Mouse (Mus musculus): ENCODE results near the gene Nsf. TPM values are rescaled to one million over a fixed set of nuclear protein-coding genes. Genes with fewer than 3 reads are reported as not detected.

Nsf gene
- total RNA-seq (2021) (10 to 100 TPM; 26.9 to 28.7 TPM), polyA plus RNA-seq (2012; rRNA removed) (14.0 and 16.5 TPM in 2 replicates)
- long read RNA-seq, transcript Nsf-202 (21 exons, 3,766 nt), result major isoform, 19 of 23 reads
- long read RNA-seq, partial matches to known transcripts, result 3 of 23 reads
- long read RNA-seq, other reads (novel, unspliced or antisense), result 1 of 23 reads

DNA sequence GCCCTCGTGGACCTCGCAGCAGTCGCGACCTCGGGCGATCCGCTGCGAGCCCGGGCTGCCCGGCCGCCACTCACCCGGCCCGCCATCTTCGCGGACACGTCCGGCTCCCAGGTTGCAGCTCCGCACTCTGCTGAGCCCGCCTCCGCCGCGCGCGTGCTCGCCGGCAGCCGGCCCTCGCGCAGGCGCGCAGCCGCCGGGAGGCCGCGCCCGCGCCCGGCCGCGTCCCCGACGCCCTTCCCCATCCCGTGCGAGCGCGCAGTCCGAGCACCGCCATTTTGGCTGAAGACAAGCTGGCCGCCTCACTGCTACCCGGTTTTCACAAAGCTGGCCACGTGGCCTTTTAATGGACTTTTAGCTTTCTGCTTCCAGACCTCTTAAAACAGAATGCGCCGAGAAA is at the start of gene Nsf:
Nsf (minus strand) TSS at position 161 of the 397 bp plus-strand sequence.
- no peaks in the 10 kb centered on the region for H3K36me3 ChIP-seq (ENCODE audit: control insufficient read depth, insufficient read depth, low read length)
- peak within 1 kb of the TSS; percentile 99 for H3K4me3 ChIP-seq
- DNase-seq, result peak; percentile 89 to 92
- peak within 1 kb of the TSS; percentile 95 for H3K9ac ChIP-seq (ENCODE audit: low read depth, low read length)
- intact Hi-C loops (cut with DNase I), result loop anchor here (1.0 kb wide), 1 partner anchor 12 kb away; the partner anchor contains the start of gene Arf2
- peak within 1 kb of the TSS; percentile 95 for H3K27ac ChIP-seq
- peaks cover 3% of the 10 kb centered on the region; the same call in 1 of the 2 replicates for H3K79me2 ChIP-seq (replicated peaks; ENCODE audit: control insufficient read depth, insufficient read depth, low read length)
- H3K4me1 ChIP-seq (ENCODE audit: control insufficient read depth, insufficient read depth, low read length), result peaks cover 3% of the 10 kb centered on the region
- TF ChIP-seq POLR2A (IDR thresholded peaks at IDR 0.05; ENCODE audit: insufficient read depth, low read depth, low read length) (peak; percentile 87), EP300 (IDR thresholded peaks at IDR 0.05; ENCODE audit: insufficient read depth, low read depth, low read length) (0 out of 2 replicates have a peak, but pooled peaks have one; percentile 24), CTCF (IDR thresholded peaks at IDR 0.05) (no peak)
- H3K27me3 ChIP-seq (ENCODE audit: control insufficient read depth, insufficient read depth, low read length), result no peaks in the 10 kb centered on the region
- under 1% methylated on average over 53 of the region's 53 CpGs for WGBS

DNA sequence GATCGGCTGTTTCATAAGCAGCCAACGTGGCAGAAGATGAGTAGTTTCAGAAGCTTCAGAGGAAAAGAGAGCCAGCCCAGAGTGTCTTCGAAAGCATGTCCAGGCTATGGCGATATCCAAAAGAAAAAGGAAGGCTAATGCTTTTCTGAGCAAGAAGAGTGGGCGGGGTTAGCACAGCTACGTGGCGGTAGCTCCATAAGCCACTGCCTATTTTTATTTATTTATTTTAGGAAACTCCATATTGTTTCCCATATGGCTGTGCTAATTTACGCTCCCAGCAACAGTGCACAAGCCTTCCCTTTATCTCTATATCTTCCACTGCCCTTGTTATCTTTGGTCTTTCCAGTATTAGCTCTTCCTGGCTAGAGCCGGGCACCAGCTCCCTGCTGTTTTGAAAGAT is 49.5 kb upstream of the Nsf start:
- H3K79me2 ChIP-seq (replicated peaks; ENCODE audit: control insufficient read depth, insufficient read depth, low read length), result no peaks in the 10 kb centered on the region
- H3K4me1 ChIP-seq (ENCODE audit: control insufficient read depth, insufficient read depth, low read length), result no peaks in the 10 kb centered on the region
- H3K36me3 ChIP-seq (ENCODE audit: control insufficient read depth, insufficient read depth, low read length), result no peaks in the 10 kb centered on the region
- no peak for DNase-seq
- no peaks in the 10 kb centered on the region for H3K27me3 ChIP-seq (ENCODE audit: control insufficient read depth, insufficient read depth, low read length)
- intact Hi-C loops (cut with DNase I), result no loop called here
- no peak overlapping the region for H3K4me3 ChIP-seq
- WGBS, result 52% methylated on average over 9 of the region's 9 CpGs
- TF ChIP-seq POLR2A (IDR thresholded peaks at IDR 0.05; ENCODE audit: insufficient read depth, low read depth, low read length) (no peak), EP300 (IDR thresholded peaks at IDR 0.05; ENCODE audit: insufficient read depth, low read depth, low read length) (no peak), CTCF (IDR thresholded peaks at IDR 0.05) (no peak)
- H3K27ac ChIP-seq, result no peak overlapping the region
- H3K9ac ChIP-seq (ENCODE audit: low read depth, low read length), result no peak overlapping the region

DNA sequence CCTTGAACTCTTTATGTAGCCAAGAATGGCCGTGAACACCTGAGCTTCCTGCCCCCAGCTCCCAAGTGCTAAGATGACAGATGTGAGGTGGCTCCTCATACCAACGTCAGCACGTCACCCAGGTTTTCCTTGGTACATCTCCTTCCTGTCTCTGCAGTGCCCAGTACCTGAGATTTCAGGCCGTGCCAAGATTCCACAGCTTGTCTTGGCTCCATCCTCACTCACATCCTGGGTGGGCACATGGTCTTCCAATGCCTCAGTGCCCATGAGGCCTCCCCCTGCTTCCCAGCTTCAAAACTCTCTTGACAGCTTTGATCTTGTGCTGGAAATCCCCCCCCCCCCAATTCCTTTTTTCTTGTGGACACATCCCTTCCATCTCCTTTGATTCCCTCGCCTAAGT is 48.3 kb upstream of the Nsf start:
- no peak overlapping the region for H3K4me3 ChIP-seq
- H3K9ac ChIP-seq (ENCODE audit: low read depth, low read length), result no peak overlapping the region
- WGBS, result 77% methylated on average over 5 of the region's 5 CpGs
- no peak for DNase-seq
- intact Hi-C loops (cut with DNase I), result no loop called here
- H3K27ac ChIP-seq, result no peak overlapping the region
- no peaks in the 10 kb centered on the region for H3K36me3 ChIP-seq (ENCODE audit: control insufficient read depth, insufficient read depth, low read length)
- no peak for TF ChIP-seq POLR2A (IDR thresholded peaks at IDR 0.05; ENCODE audit: insufficient read depth, low read depth, low read length)
- no peak for TF ChIP-seq CTCF (IDR thresholded peaks at IDR 0.05)
- no peak for TF ChIP-seq EP300 (IDR thresholded peaks at IDR 0.05; ENCODE audit: insufficient read depth, low read depth, low read length)
- no peaks in the 10 kb centered on the region for H3K27me3 ChIP-seq (ENCODE audit: control insufficient read depth, insufficient read depth, low read length)
- no peaks in the 10 kb centered on the region for H3K79me2 ChIP-seq (replicated peaks; ENCODE audit: control insufficient read depth, insufficient read depth, low read length)
- no peaks in the 10 kb centered on the region for H3K4me1 ChIP-seq (ENCODE audit: control insufficient read depth, insufficient read depth, low read length)

DNA sequence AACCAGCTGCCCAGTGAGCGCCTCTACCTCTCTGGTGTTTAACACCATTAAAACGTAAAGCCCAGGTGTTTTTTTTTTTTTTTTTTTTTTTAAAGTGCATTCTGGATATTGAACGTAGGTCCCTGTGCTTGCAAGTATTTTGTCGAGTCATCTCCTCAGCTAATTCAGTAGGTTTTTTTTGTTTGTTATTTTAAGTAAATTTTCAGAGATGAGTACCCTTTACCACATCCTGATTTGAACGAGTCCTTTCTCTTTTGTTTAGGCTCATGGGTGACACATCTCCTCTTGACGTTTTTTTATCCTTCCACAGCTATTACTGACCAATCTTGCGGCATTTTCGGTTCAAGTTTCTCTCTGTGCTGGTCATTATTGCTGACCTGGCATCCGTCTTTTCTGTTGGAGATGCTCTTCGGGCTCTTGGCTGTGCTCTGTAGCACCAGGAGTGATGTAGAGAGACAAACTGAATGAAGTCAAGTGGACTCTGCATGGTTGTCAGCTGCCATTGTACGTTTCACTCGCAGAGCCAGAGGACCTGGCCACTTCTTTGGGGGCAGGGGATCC is 47.6 kb upstream of the Nsf start:
- Histone ChIP-seq H3K4me3 (no peak overlapping the region), H3K9ac (ENCODE audit: low read depth, low read length) (no peak overlapping the region), H3K79me2 (replicated peaks; ENCODE audit: control insufficient read depth, insufficient read depth, low read length) (no peaks in the 10 kb centered on the region), H3K27me3 (ENCODE audit: control insufficient read depth, insufficient read depth, low read length) (no peaks in the 10 kb centered on the region), H3K4me1 (ENCODE audit: control insufficient read depth, insufficient read depth, low read length) (no peaks in the 10 kb centered on the region), H3K36me3 (ENCODE audit: control insufficient read depth, insufficient read depth, low read length) (no peaks in the 10 kb centered on the region), H3K27ac (no peak overlapping the region)
- no peak for DNase-seq
- no peak for TF ChIP-seq EP300 (IDR thresholded peaks at IDR 0.05; ENCODE audit: insufficient read depth, low read depth, low read length)
- no peak for TF ChIP-seq POLR2A (IDR thresholded peaks at IDR 0.05; ENCODE audit: insufficient read depth, low read depth, low read length)
- no peak for TF ChIP-seq CTCF (IDR thresholded peaks at IDR 0.05)
- intact Hi-C loops (cut with DNase I), result no loop called here
- WGBS, result 73% methylated on average over 12 of the region's 12 CpGs

DNA sequence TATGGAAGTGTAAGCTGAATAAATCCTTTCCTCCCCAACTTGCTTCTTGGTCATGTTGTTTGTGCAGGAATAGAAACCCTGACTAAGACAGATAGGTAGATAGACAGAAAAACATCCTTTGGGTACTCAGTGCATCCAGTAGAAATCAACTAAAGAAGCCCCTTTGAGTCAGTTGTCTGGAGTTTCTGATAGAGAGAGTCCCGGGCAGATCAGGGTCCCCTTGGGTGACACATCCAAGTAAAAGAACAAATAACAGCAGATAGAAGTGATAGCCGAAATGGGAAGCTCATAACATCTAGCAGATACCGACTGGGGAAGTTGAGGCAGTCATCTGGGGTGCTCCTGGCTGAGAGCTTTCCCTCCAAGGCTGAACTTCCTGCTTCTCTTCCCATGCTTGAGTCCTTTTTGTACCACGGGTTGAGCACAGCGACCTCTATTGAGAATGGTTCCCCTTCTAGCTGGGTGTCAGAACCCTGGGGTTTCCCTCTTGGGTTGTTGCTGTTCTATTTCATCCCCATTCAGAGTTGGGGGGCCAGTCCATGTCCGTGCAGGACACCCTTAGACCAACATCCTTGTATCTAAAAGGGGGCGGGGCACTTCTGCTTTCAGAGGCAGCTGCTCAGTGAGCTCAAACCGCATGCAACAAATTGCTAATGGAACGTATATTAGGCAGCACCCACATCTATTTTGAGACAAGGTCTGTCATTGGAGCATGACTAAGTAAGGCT is 47.0 kb upstream of the Nsf start:
- Histone ChIP-seq H3K36me3 (ENCODE audit: control insufficient read depth, insufficient read depth, low read length) (no peaks in the 10 kb centered on the region), H3K27ac (no peak overlapping the region), H3K4me3 (no peak overlapping the region), H3K9ac (ENCODE audit: low read depth, low read length) (no peak overlapping the region), H3K4me1 (ENCODE audit: control insufficient read depth, insufficient read depth, low read length) (no peaks in the 10 kb centered on the region), H3K79me2 (replicated peaks; ENCODE audit: control insufficient read depth, insufficient read depth, low read length) (no peaks in the 10 kb centered on the region), H3K27me3 (ENCODE audit: control insufficient read depth, insufficient read depth, low read length) (no peaks in the 10 kb centered on the region)
- 58% methylated on average over 9 of the region's 9 CpGs for WGBS
- no peak for TF ChIP-seq POLR2A (IDR thresholded peaks at IDR 0.05; ENCODE audit: insufficient read depth, low read depth, low read length)
- no peak for TF ChIP-seq EP300 (IDR thresholded peaks at IDR 0.05; ENCODE audit: insufficient read depth, low read depth, low read length)
- intact Hi-C loops (cut with DNase I), result no loop called here
- peak; percentile 32 to 71 for DNase-seq

DNA sequence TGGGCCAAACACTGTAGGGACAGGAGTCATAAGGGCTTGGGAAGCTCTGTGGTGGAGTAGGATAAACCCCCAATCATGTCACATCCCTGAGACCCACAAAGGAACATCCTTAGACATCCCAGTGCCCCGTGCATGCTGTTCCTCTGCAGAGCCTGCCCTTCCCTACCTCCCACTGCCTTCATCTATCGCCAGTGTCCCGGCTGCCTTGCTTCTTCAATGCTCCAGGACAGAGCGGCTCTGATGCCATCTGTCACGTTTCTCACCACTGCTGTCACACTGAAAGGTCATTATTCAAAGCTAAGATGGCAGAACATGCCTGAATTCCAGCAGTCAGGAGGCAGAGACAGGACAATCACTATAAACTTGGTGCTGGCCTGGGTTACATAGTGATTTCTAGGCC is 44.9 kb upstream of the Nsf start:
- TF ChIP-seq EP300 (IDR thresholded peaks at IDR 0.05; ENCODE audit: insufficient read depth, low read depth, low read length) (no peak), POLR2A (IDR thresholded peaks at IDR 0.05; ENCODE audit: insufficient read depth, low read depth, low read length) (no peak), CTCF (IDR thresholded peaks at IDR 0.05) (no peak)
- Histone ChIP-seq H3K4me1 (ENCODE audit: control insufficient read depth, insufficient read depth, low read length) (no peaks in the 10 kb centered on the region), H3K79me2 (replicated peaks; ENCODE audit: control insufficient read depth, insufficient read depth, low read length) (no peaks in the 10 kb centered on the region), H3K27me3 (ENCODE audit: control insufficient read depth, insufficient read depth, low read length) (no peaks in the 10 kb centered on the region), H3K36me3 (ENCODE audit: control insufficient read depth, insufficient read depth, low read length) (no peaks in the 10 kb centered on the region), H3K27ac (no peak overlapping the region), H3K4me3 (no peak overlapping the region), H3K9ac (ENCODE audit: low read depth, low read length) (no peak overlapping the region)
- intact Hi-C loops (cut with DNase I), result no loop called here
- DNase-seq, result no peak
- WGBS, result 75% methylated on average over 5 of the region's 5 CpGs
